Mouse (Mus musculus): ENCODE results near the gene Lin52.
A peak's percentile ranks its signal among the peaks of the same experiment; 100 is the strongest.

- TF ChIP-seq CTCF (IDR thresholded peaks at IDR 0.05; ENCODE audit: low read depth, low read length) (0 out of 2 replicates have a peak, but pooled peaks have one; percentile 2), TAL1 (conservative IDR thresholded peaks at IDR 0.05; ENCODE audit: low read depth, low read length) (no peak), GATA2 (IDR thresholded peaks at IDR 0.05; ENCODE audit: borderline replicate concordance, low read depth, low read length) (no peak), GATA1 (IDR thresholded peaks at IDR 0.05; ENCODE audit: borderline replicate concordance, low read length) (no peak)
These were observed 17.5 kb downstream of the Lin52 start for GRCm38 (mm10) chr12:84468701-84469100.

All from G1E (cell line).